Mouse (Mus musculus) intestine, embryonic 16.5 days (tissue): ENCODE results near the gene Gm10490. TPM values are rescaled to one million over a fixed set of nuclear protein-coding genes. Genes with fewer than 3 reads are reported as not detected.

ENCODE experiments used
- ATAC-seq: fragments of 200-750 bp; cut with Nextera tagmentation; 2 replicates; pipeline ENCODE4 v1.8.0; 2017; ENCODE audit warnings: moderate TSS enrichment, moderate library complexity
- H3K27ac ChIP-seq: fragments of 300-500 bp; sonication (generic); 2 replicates; pipeline ENCODE4 v1.5.1; 2014; ENCODE audit warnings: mild to moderate bottlenecking, low read length
- H3K27me3 ChIP-seq: fragments of 300-500 bp; sonication (generic); replicated peaks from 2 replicates; pipeline ENCODE4 v1.6.1; 2014; ENCODE audit warnings: low read length, control low read depth, mixed read lengths; ENCODE audit not compliant: control insufficient read depth, insufficient read depth
- H3K36me3 ChIP-seq: fragments of 300-500 bp; sonication (generic); 2 replicates; pipeline ENCODE4 v1.6.1; 2014; ENCODE audit warnings: low read length, control low read depth; ENCODE audit not compliant: control insufficient read depth, insufficient read depth
- H3K4me1 ChIP-seq: fragments of 300-500 bp; sonication (generic); 2 replicates; pipeline ENCODE4 v1.6.1; 2014; ENCODE audit warnings: low read length, control low read depth, mixed read lengths; ENCODE audit not compliant: control insufficient read depth, insufficient read depth
- H3K4me2 ChIP-seq: fragments of 300-500 bp; sonication (generic); 2 replicates; pipeline ENCODE4 v1.6.1; 2014; ENCODE audit warnings: low read depth, low read length, control low read depth
- H3K4me3 ChIP-seq: fragments of 300-500 bp; sonication (generic); 2 replicates; pipeline ENCODE4 v1.5.1; 2014; ENCODE audit warnings: mild to moderate bottlenecking, low read length
- H3K9ac ChIP-seq: fragments of 300-500 bp; sonication (generic); 2 replicates; pipeline ENCODE4 v1.6.1; 2014; ENCODE audit warnings: low read depth, low read length
- H3K9me3 ChIP-seq: fragments of 300-500 bp; sonication (generic); 2 replicates; pipeline ENCODE4 v1.6.1; 2016; ENCODE audit warnings: low read length, control low read depth; ENCODE audit not compliant: control insufficient read depth
- WGBS: fragments of 180-500 bp; shearing (Covaris S2); extraction: QIAGEN DNeasy Blood & Tissue Kit; methylation state at CpG from one replicate; pipeline ENCODE4 v1.1.7; 2014; 5-methylcytosine and 5-hydroxymethylcytosine counted together
- polyA plus RNA-seq: library from polyadenylated mRNA; unstranded; fragments of >200 nt; fragmentation: Nextera tagmentation; extraction: Ambion mirVana; gene quantifications from 2 replicates; pipeline ENCODE4 v1.2.1, GENCODE M21; 2015

Gene Gm10490
- polyA plus RNA-seq, 1 experiment from 2014 or later, result not detected

- Histone ChIP-seq H3K9me3 (no peaks in the 10 kb centered on the region), H3K36me3 (no peaks in the 10 kb centered on the region), H3K4me2 (peak within 1 kb of the TSS; percentile 32; the same call in 1 of the 2 replicates), H3K9ac (no peak within 1 kb of the TSS), H3K4me3 (0 out of 2 replicates have a peak within 1 kb of the TSS, but pooled peaks have one; percentile 5), H3K27me3 (peaks cover 26% of the 10 kb centered on the region), H3K4me1 (no peaks in the 10 kb centered on the region), H3K27ac (no peak within 1 kb of the TSS)
- 15% methylated on average over 29 of the region's 40 CpGs for WGBS
- ATAC-seq, result peak; percentile 44; the same call in 1 of the 2 replicates
These were observed 10.4 kb downstream of the Gm10490 start, which contains the start of gene Pcsk1n for GRCm38 (mm10) chrX:7919601-7920383. Gene Pcsk1n, plus strand, starts transcription at chrX:7919822.

GRCm38 (mm10) chrX:7922032-7922431 is 12.7 kb downstream of the Gm10490 start:
- WGBS, result 5% methylated on average over 42 of the region's 48 CpGs
- Histone ChIP-seq H3K9ac (0 out of 2 replicates have a peak overlapping the region, but pooled peaks have one; percentile 24), H3K36me3 (no peaks in the 10 kb centered on the region), H3K9me3 (no peaks in the 10 kb centered on the region), H3K4me2 (peak overlapping the region; percentile 47), H3K4me3 (peak overlapping the region; percentile 29), H3K27ac (no peak overlapping the region), H3K4me1 (no peaks in the 10 kb centered on the region), H3K27me3 (peaks cover 30% of the 10 kb centered on the region)
- 0 out of 2 replicates have a peak, but pooled peaks have one; percentile 55 for ATAC-seq

GRCm38 (mm10) chrX:7926266-7926665 is 16.9 kb downstream of the Gm10490 start:
- Histone ChIP-seq H3K27me3 (peaks cover 36% of the 10 kb centered on the region), H3K36me3 (no peaks in the 10 kb centered on the region), H3K4me2 (no peak overlapping the region), H3K4me3 (no peak overlapping the region), H3K27ac (no peak overlapping the region), H3K9ac (no peak overlapping the region), H3K4me1 (no peaks in the 10 kb centered on the region), H3K9me3 (no peaks in the 10 kb centered on the region)
- 68% methylated on average over 6 of the region's 6 CpGs for WGBS
- ATAC-seq, result no peak

GRCm38 (mm10) chrX:7927116-7927515 is 17.8 kb downstream of the Gm10490 start:
- H3K9ac ChIP-seq, result no peak overlapping the region
- ATAC-seq, result no peak
- H3K36me3 ChIP-seq, result no peaks in the 10 kb centered on the region
- H3K9me3 ChIP-seq, result no peaks in the 10 kb centered on the region
- no peak overlapping the region for H3K27ac ChIP-seq
- 24% methylated on average over 10 of the region's 10 CpGs for WGBS
- H3K4me2 ChIP-seq, result no peak overlapping the region
- no peak overlapping the region for H3K4me3 ChIP-seq
- H3K4me1 ChIP-seq, result no peaks in the 10 kb centered on the region
- peaks cover 30% of the 10 kb centered on the region for H3K27me3 ChIP-seq

GRCm38 (mm10) chrX:7928270-7928790 is 19.0 kb downstream of the Gm10490 start, which contains the start of gene Eras:
Gene Eras, minus strand, starts transcription at chrX:7928607.
- ATAC-seq, result no peak
- Histone ChIP-seq H3K4me3 (no peak within 1 kb of the TSS), H3K9me3 (no peaks in the 10 kb centered on the region), H3K27ac (no peak within 1 kb of the TSS), H3K4me2 (no peak within 1 kb of the TSS), H3K4me1 (no peaks in the 10 kb centered on the region), H3K27me3 (peaks cover 20% of the 10 kb centered on the region), H3K36me3 (no peaks in the 10 kb centered on the region), H3K9ac (no peak within 1 kb of the TSS)
- WGBS, result 20% methylated on average over 19 of the region's 19 CpGs

- no peaks in the 10 kb centered on the region for H3K36me3 ChIP-seq
- H3K9ac ChIP-seq, result no peak overlapping the region
- H3K27ac ChIP-seq, result no peak overlapping the region
- H3K9me3 ChIP-seq, result no peaks in the 10 kb centered on the region
- H3K27me3 ChIP-seq, result no peaks in the 10 kb centered on the region
- WGBS, result 47% methylated on average over 10 of the region's 11 CpGs
- H3K4me3 ChIP-seq, result no peak overlapping the region
- H3K4me2 ChIP-seq, result no peak overlapping the region
- no peak for ATAC-seq
- no peaks in the 10 kb centered on the region for H3K4me1 ChIP-seq
These were observed 27.5 kb downstream of the Gm10490 start for GRCm38 (mm10) chrX:7936874-7937273.

- no peaks in the 10 kb centered on the region for H3K36me3 ChIP-seq
- no peak overlapping the region for H3K4me3 ChIP-seq
- no peak for ATAC-seq
- no peaks in the 10 kb centered on the region for H3K27me3 ChIP-seq
- 86% methylated on average over 6 of the region's 6 CpGs for WGBS
- no peak overlapping the region for H3K9ac ChIP-seq
- H3K9me3 ChIP-seq, result no peaks in the 10 kb centered on the region
- no peak overlapping the region for H3K4me2 ChIP-seq
- no peak overlapping the region for H3K27ac ChIP-seq
- no peaks in the 10 kb centered on the region for H3K4me1 ChIP-seq
These were observed 28.3 kb downstream of the Gm10490 start for GRCm38 (mm10) chrX:7937667-7938066.

GRCm38 (mm10) chrX:7945618-7946017 is 36.3 kb downstream of the Gm10490 start:
- Histone ChIP-seq H3K9ac (no peak overlapping the region), H3K4me2 (no peak overlapping the region), H3K4me1 (no peaks in the 10 kb centered on the region), H3K4me3 (no peak overlapping the region), H3K36me3 (no peaks in the 10 kb centered on the region), H3K27me3 (no peaks in the 10 kb centered on the region), H3K9me3 (no peaks in the 10 kb centered on the region), H3K27ac (no peak overlapping the region)
- ATAC-seq, result no peak
- 72% methylated on average over 8 of the region's 8 CpGs for WGBS

- Histone ChIP-seq H3K4me2 (peak within 1 kb of the TSS; percentile 59), H3K4me1 (no peaks in the 10 kb centered on the region), H3K36me3 (no peaks in the 10 kb centered on the region), H3K27me3 (no peaks in the 10 kb centered on the region), H3K4me3 (peak within 1 kb of the TSS; percentile 57), H3K27ac (no peak within 1 kb of the TSS), H3K9me3 (no peaks in the 10 kb centered on the region), H3K9ac (peak within 1 kb of the TSS; percentile 67)
- ATAC-seq, result peak; percentile 54
- WGBS, result 18% methylated on average over 37 of the region's 37 CpGs
These were observed 38.0 kb downstream of the Gm10490 start, which contains the start of gene Hdac6 for GRCm38 (mm10) chrX:7947108-7947899. Gene Hdac6, minus strand, starts transcription at chrX:7947889.
